ENCODE assay signal across 8 mouse cellular contexts in genomic region chr5:43582876-43583275, GRCm38 (mm10).
DNase-seq lines count a peak whose midpoint lies in the region; ATAC-seq and TF ChIP-seq lines count a peak whose summit lies in the region.

No protein-coding gene starts in this region.

- H3K9ac ChIP-seq in midbrain, embryonic 11.5 days (ENCODE audit: low read length), result no peak overlapping the region
- H3K9ac ChIP-seq in liver, embryonic 14.5 days (replicated peaks), result no peak overlapping the region

- TF ChIP-seq CTCF in liver, embryonic 14.5 days (IDR thresholded peaks at IDR 0.05; ENCODE audit: low read depth), result peak; percentile 56

- no peaks in the 10 kb centered on the region for H3K36me3 ChIP-seq in midbrain, embryonic 11.5 days (ENCODE audit: control insufficient read depth, insufficient read depth, low read length)
- no peaks in the 10 kb centered on the region for H3K36me3 ChIP-seq in midbrain, embryonic 10.5 days
- H3K36me3 ChIP-seq in liver, embryonic 14.5 days (replicated peaks; ENCODE audit: control insufficient read depth, insufficient read depth, low read depth), result no peaks in the 10 kb centered on the region

- DNase-seq in gastrocnemius, adult 18-20 months (ENCODE audit: low spot score), result peak; percentile 9
- no peak for DNase-seq in gastrocnemius, adult 8-10 months (ENCODE audit: low spot score in 2 of 2)
- DNase-seq in midbrain, embryonic 11.5 days (ENCODE audit: low spot score, missing footprints), result no peak
- DNase-seq in midbrain, embryonic 10.5 days (ENCODE audit: low spot score), result no peak
- no peak for DNase-seq in liver, embryonic 14.5 days (ENCODE audit: low read depth in 3 of 3, low spot score in 3 of 3)
- no peak for DNase-seq in heart, adult 9 months (ENCODE audit: low spot score in 2 of 2)

- TF ChIP-seq EP300 in liver, embryonic 14.5 days (IDR thresholded peaks at IDR 0.05; ENCODE audit: low read depth), result no peak

- H3K9me3 ChIP-seq in midbrain, embryonic 11.5 days (ENCODE audit: control insufficient read depth, low read length), result no peaks in the 10 kb centered on the region
- H3K9me3 ChIP-seq in midbrain, embryonic 10.5 days (replicated peaks), result no peaks in the 10 kb centered on the region
- H3K9me3 ChIP-seq in liver, embryonic 14.5 days (ENCODE audit: control insufficient read depth, low read length), result no peaks in the 10 kb centered on the region

- peak; percentile 79 for ATAC-seq in midbrain, embryonic 11.5 days (ENCODE audit: low FRiP score)
- ATAC-seq in common myeloid progenitor, adult 5-6 weeks (replicated peaks; ENCODE audit: low read depth, poor library complexity, severe bottlenecking), result peak; percentile 89
- ATAC-seq in liver, embryonic 14.5 days (ENCODE audit: insufficient read depth), result no peak
- ATAC-seq in activated CD4-positive, CD25-positive, alpha-beta regulatory T cell, adult 4 months, result no peak

- H3K4me2 ChIP-seq in midbrain, embryonic 11.5 days, result no peak overlapping the region
- no peak overlapping the region for H3K4me2 ChIP-seq in liver, embryonic 14.5 days (ENCODE audit: low read depth)

- WGBS in midbrain, embryonic 11.5 days, result 31% methylated on average over 2 of the region's 2 CpGs
- WGBS in midbrain, embryonic 10.5 days, result 45% methylated on average over 2 of the region's 2 CpGs
- WGBS in liver, embryonic 14.5 days (ENCODE audit: insufficient replicate concordance), result 25% methylated on average over 2 of the region's 2 CpGs

- no peak overlapping the region for H3K4me3 ChIP-seq in midbrain, embryonic 11.5 days (ENCODE audit: low read depth, low read length)
- H3K4me3 ChIP-seq in midbrain, embryonic 10.5 days, result no peak overlapping the region
- H3K4me3 ChIP-seq in liver, embryonic 14.5 days (ENCODE audit: insufficient read depth in 1 of 2, low read depth in 2 of 2, low read length in 2 of 2), result no peak overlapping the region

- peaks cover 3% of the 10 kb centered on the region; the same call in 1 of the 2 replicates for H3K4me1 ChIP-seq in midbrain, embryonic 11.5 days (ENCODE audit: control insufficient read depth, insufficient read depth, low read length)
- H3K4me1 ChIP-seq in midbrain, embryonic 10.5 days, result peaks cover 8% of the 10 kb centered on the region
- no peaks in the 10 kb centered on the region for H3K4me1 ChIP-seq in liver, embryonic 14.5 days (replicated peaks; ENCODE audit: control insufficient read depth in 2 of 2, insufficient read depth in 2 of 2, low read length in 1 of 2)

- no peaks in the 10 kb centered on the region for H3K27me3 ChIP-seq in midbrain, embryonic 11.5 days (ENCODE audit: control insufficient read depth, insufficient read depth, low read length)
- H3K27me3 ChIP-seq in midbrain, embryonic 10.5 days (ENCODE audit: low read depth, poor library complexity, severe bottlenecking), result no peaks in the 10 kb centered on the region
- no peaks in the 10 kb centered on the region for H3K27me3 ChIP-seq in liver, embryonic 14.5 days (ENCODE audit: control insufficient read depth, insufficient read depth, low read length)

- no peak overlapping the region; the same call in 1 of the 2 replicates for H3K27ac ChIP-seq in midbrain, embryonic 11.5 days (ENCODE audit: low read depth, low read length)
- no peak overlapping the region for H3K27ac ChIP-seq in midbrain, embryonic 10.5 days (replicated peaks)
- H3K27ac ChIP-seq in liver, embryonic 14.5 days, result no peak overlapping the region

Comparison
In these comparisons a context has a peak if more than half of its experiments do, and no peak if none do; other contexts are left out.
1. ATAC-seq: peak in midbrain, embryonic 11.5 days (single experiment) and common myeloid progenitor, adult 5-6 weeks (single experiment); none in liver, embryonic 14.5 days (single experiment) and activated CD4-positive, CD25-positive, alpha-beta regulatory T cell, adult 4 months (single experiment).